Mouse (Mus musculus): ENCODE data around the gene Vezt. TPM values are rescaled to one million over a fixed set of nuclear protein-coding genes. Genes with fewer than 3 reads are reported as not detected.

Gene Vezt
- 16.8 TPM for polyA plus RNA-seq (2012; fragmentation: generic; extraction: Trizol)

DNA sequence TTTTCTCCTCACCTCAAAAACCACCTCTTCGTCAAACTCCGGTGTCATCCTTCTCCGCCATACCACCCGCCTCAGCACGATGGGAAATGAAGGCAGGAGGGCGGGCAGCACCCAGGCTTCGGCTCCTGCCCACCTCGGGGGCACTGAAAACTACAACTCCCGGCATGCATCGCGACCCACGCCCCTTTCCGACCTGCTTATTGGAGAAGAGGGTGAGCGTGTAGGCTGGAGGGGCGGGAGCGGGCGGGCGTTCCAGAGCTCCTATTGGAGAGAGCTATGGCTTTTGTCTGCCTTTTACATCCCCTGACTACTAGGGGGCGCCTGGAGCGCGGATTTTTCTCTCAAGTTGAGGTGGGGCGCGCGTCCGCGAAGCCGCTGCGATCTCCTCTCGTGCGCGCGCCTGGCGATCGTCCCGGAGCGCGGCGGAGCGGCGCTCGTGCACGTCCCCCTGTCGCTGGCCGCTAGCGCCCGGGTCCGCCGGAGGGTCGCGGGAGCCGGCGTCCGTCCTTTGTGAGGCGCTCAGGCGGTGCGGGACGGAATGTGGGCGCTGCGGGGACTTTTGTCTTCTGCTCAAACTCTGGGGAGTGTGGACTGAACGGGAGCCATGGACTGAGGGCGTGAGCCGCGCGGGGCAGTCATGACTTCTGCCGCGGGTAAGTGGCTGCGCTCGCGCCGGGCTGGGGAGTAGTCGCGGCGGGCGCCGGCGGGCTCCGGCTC, at the start of gene Vezt, which contains the start of gene Fgd6:
Gene Vezt (minus strand): TSS at position 160 of the 717 bp plus-strand sequence.
Gene Fgd6 (plus strand): TSS at position 344 of the 717 bp plus-strand sequence.
- peak within 1 kb of the TSS; percentile 70 for H3ac ChIP-seq (ENCODE audit: control insufficient read depth, insufficient read length)
- H3K4me3 ChIP-seq: peak within 1 kb of the TSS; percentile 94
- no peaks in the 10 kb centered on the region for H3K36me3 ChIP-seq (ENCODE audit: control insufficient read depth, insufficient read depth)
- H3K4me2 ChIP-seq (ENCODE audit: low read depth): peak within 1 kb of the TSS; percentile 76
- H3K27me3 ChIP-seq (ENCODE audit: control insufficient read depth, insufficient read depth, insufficient read length): no peaks in the 10 kb centered on the region
- no peak for TF ChIP-seq CEBPB (IDR thresholded peaks at IDR 0.05; ENCODE audit: insufficient read depth, poor library complexity, severe bottlenecking)
- no peak for TF ChIP-seq REST (IDR thresholded peaks at IDR 0.05; ENCODE audit: insufficient read depth, insufficient read length)
- no peak for TF ChIP-seq TCF3 (IDR thresholded peaks at IDR 0.05; ENCODE audit: insufficient read length, low read depth)
- TF ChIP-seq TCF12 (IDR thresholded peaks at IDR 0.05; ENCODE audit: insufficient read depth, poor library complexity, severe bottlenecking): no peak
- peak in 1 of 3 experiments; percentile 29 for TF ChIP-seq MYOG (IDR thresholded peaks at IDR 0.05; ENCODE audit: control insufficient read depth in 1 of 3, insufficient read depth in 1 of 3, insufficient read length in 2 of 3, low read depth in 2 of 3)
- no peak for TF ChIP-seq USF1 (IDR thresholded peaks at IDR 0.05; ENCODE audit: low read depth)
- TF ChIP-seq POLR2AphosphoS2 (IDR thresholded peaks at IDR 0.05; ENCODE audit: insufficient read length, low read depth): peak; percentile 81
- no peak for TF ChIP-seq E2F4 (IDR thresholded peaks at IDR 0.05; ENCODE audit: insufficient read depth)
- peak in 1 of 3 experiments; percentile 21 for TF ChIP-seq MYOD1 (IDR thresholded peaks at IDR 0.05; ENCODE audit: control insufficient read depth in 1 of 3, insufficient read length in 2 of 3, low read depth in 2 of 3)
- no peak for TF ChIP-seq MAX (IDR thresholded peaks at IDR 0.05; ENCODE audit: low read depth)
- peak; percentile 91 for TF ChIP-seq POLR2A (IDR thresholded peaks at IDR 0.05; ENCODE audit: insufficient read length, low read depth)
- no peak for TF ChIP-seq SRF (IDR thresholded peaks at IDR 0.05; ENCODE audit: control insufficient read depth, insufficient read length, low read depth)
- peaks cover 48% of the 10 kb centered on the region for H3K79me2 ChIP-seq (ENCODE audit: control insufficient read depth, insufficient read depth)

DNA sequence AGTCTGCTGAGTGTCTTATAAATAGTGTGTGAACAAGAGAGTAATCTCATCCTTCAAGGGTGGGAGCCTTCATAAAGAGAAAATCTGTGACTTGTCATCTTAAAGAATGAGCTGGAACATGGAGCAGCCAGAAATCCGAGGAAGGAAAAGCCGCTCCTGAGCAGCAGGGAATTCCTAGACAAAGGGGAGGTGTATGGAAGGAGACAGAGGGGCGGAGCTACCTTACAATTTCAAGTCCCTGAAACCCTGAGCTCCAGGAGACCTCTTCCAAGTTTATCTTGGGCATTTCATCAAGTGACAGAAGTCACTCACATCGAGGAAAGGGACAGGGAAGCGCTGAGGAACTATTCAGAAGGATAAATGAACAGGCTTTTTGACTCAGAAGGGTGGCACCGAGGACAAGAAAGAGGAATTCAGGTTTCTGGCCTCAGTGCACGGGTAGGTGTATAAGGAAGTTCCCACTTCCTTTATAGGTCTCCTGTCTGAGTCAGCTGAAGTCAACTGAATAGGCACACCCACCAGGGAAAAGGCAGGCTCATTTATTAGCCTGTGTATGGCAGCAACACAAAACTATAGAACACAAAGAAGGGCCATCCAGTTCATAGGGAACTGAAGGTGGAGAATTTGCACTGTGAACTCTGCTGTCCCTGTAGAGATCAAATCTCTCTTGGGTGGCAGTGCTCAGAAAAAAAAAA, 46.6 kb upstream of the Vezt start:
- Histone ChIP-seq H3K79me2 (ENCODE audit: control insufficient read depth, insufficient read depth) (no peaks in the 10 kb centered on the region), H3K27me3 (ENCODE audit: control insufficient read depth, insufficient read depth, insufficient read length) (no peaks in the 10 kb centered on the region), H3ac (ENCODE audit: control insufficient read depth, insufficient read length) (no peak overlapping the region), H3K4me3 (no peak overlapping the region), H3K4me2 (ENCODE audit: low read depth) (no peak overlapping the region), H3K36me3 (ENCODE audit: control insufficient read depth, insufficient read depth) (no peaks in the 10 kb centered on the region)
- TF ChIP-seq TCF3 (IDR thresholded peaks at IDR 0.05; ENCODE audit: insufficient read length, low read depth) (no peak), POLR2A (IDR thresholded peaks at IDR 0.05; ENCODE audit: insufficient read length, low read depth) (no peak), TCF12 (IDR thresholded peaks at IDR 0.05; ENCODE audit: insufficient read depth, poor library complexity, severe bottlenecking) (no peak), MYOG (IDR thresholded peaks at IDR 0.05; ENCODE audit: control insufficient read depth in 1 of 3, insufficient read depth in 1 of 3, insufficient read length in 2 of 3, low read depth in 2 of 3) (no peak), CEBPB (IDR thresholded peaks at IDR 0.05; ENCODE audit: insufficient read depth, poor library complexity, severe bottlenecking) (no peak), SRF (IDR thresholded peaks at IDR 0.05; ENCODE audit: control insufficient read depth, insufficient read length, low read depth) (no peak), MAX (IDR thresholded peaks at IDR 0.05; ENCODE audit: low read depth) (no peak), REST (IDR thresholded peaks at IDR 0.05; ENCODE audit: insufficient read depth, insufficient read length) (no peak), MYOD1 (IDR thresholded peaks at IDR 0.05; ENCODE audit: control insufficient read depth in 1 of 3, insufficient read length in 2 of 3, low read depth in 2 of 3) (no peak), POLR2AphosphoS2 (IDR thresholded peaks at IDR 0.05; ENCODE audit: insufficient read length, low read depth) (no peak), USF1 (IDR thresholded peaks at IDR 0.05; ENCODE audit: low read depth) (no peak), E2F4 (IDR thresholded peaks at IDR 0.05; ENCODE audit: insufficient read depth) (no peak)

DNA sequence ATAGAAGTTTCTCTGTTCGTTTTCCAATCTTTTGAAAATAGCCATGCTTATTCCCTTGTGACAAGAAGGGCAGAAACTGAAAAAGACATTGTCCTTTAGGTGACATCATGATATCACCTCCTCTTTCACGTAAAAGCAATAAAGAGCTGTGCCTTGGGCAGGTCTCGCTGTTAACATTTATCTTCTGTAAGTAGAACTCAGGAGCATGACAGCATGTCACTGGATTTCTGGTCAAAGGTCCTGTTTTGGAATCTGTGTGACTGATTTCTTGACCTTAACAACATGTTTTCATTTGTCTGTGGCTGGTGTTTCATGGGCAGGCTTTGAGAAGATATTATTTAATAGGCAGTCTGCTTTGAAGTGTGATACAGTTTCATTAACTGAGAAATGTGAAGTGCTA, 45.1 kb upstream of the Vezt start:
- Histone ChIP-seq H3K36me3 (ENCODE audit: control insufficient read depth, insufficient read depth) (no peaks in the 10 kb centered on the region), H3K4me2 (ENCODE audit: low read depth) (no peak overlapping the region), H3K79me2 (ENCODE audit: control insufficient read depth, insufficient read depth) (no peaks in the 10 kb centered on the region), H3ac (ENCODE audit: control insufficient read depth, insufficient read length) (no peak overlapping the region), H3K4me3 (no peak overlapping the region), H3K27me3 (ENCODE audit: control insufficient read depth, insufficient read depth, insufficient read length) (no peaks in the 10 kb centered on the region)
- TF ChIP-seq E2F4 (IDR thresholded peaks at IDR 0.05; ENCODE audit: insufficient read depth) (no peak), CEBPB (IDR thresholded peaks at IDR 0.05; ENCODE audit: insufficient read depth, poor library complexity, severe bottlenecking) (no peak), TCF12 (IDR thresholded peaks at IDR 0.05; ENCODE audit: insufficient read depth, poor library complexity, severe bottlenecking) (no peak), POLR2A (IDR thresholded peaks at IDR 0.05; ENCODE audit: insufficient read length, low read depth) (no peak), MAX (IDR thresholded peaks at IDR 0.05; ENCODE audit: low read depth) (no peak), POLR2AphosphoS2 (IDR thresholded peaks at IDR 0.05; ENCODE audit: insufficient read length, low read depth) (no peak), REST (IDR thresholded peaks at IDR 0.05; ENCODE audit: insufficient read depth, insufficient read length) (no peak), TCF3 (IDR thresholded peaks at IDR 0.05; ENCODE audit: insufficient read length, low read depth) (no peak), MYOD1 (IDR thresholded peaks at IDR 0.05; ENCODE audit: control insufficient read depth in 1 of 3, insufficient read length in 2 of 3, low read depth in 2 of 3) (no peak), SRF (IDR thresholded peaks at IDR 0.05; ENCODE audit: control insufficient read depth, insufficient read length, low read depth) (no peak), USF1 (IDR thresholded peaks at IDR 0.05; ENCODE audit: low read depth) (no peak), MYOG (IDR thresholded peaks at IDR 0.05; ENCODE audit: control insufficient read depth in 1 of 3, insufficient read depth in 1 of 3, insufficient read length in 2 of 3, low read depth in 2 of 3) (no peak)

Data from myocyte (in vitro differentiated cells).